ENCODE assay signal across 25 mouse cellular contexts in the genomic region with DNA sequence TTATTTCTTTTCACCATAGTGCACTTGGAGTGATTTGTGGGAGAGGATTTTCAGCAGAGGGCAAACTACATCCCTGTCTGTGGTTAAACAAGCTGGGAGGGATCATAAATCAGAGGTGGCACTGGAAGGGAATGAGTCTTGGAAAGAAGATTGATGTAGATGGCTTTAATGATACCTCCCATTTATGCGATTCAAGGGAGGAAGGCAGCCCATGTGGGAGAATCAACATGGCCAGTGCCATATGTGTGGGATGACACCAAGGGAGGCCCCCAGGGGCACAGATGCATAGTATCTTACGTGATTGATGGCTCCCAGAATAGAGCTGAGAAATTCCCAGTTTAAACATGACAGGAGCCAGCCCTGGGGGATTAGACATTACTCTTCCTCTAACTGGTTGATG. TPM values are rescaled to one million over a fixed set of nuclear protein-coding genes. Genes with fewer than 3 reads are reported as not detected.
DNase-seq lines count a peak whose midpoint lies in the region; ATAC-seq lines count a peak whose summit lies in the region.
"Had no signal": no experiment of that assay in that cellular context is flagged by ENCODE, and none has a peak within 500 bp of the region (broad histone marks: within the 10 kb centered on the region; RNA-seq: fewer than 3 reads in every experiment).

No protein-coding gene starts in this region.

- peak; percentile 87 for ATAC-seq in kidney, embryonic 15.5 days (replicated peaks; ENCODE audit: low FRiP score)
- ATAC-seq in neural tube, embryonic 14.5 days (ENCODE audit: low read depth) = peak; percentile 79; the same call in 1 of the 2 replicates
- ATAC-seq: activated CD4-positive, CD25-positive, alpha-beta regulatory T cell, adult 4 months; inflammation-experienced regulatory T-cells, adult 6 months had no signal

- H3K9me3 ChIP-seq in kidney, embryonic 15.5 days (replicated peaks) = no peaks in the 10 kb centered on the region
- no peaks in the 10 kb centered on the region for H3K9me3 ChIP-seq in neural tube, embryonic 14.5 days (ENCODE audit: control insufficient read depth, low read length)
- H3K9me3 ChIP-seq: embryonic facial prominence, embryonic 12.5 days; forebrain, embryonic 12.5 days; heart, embryonic 10.5 days; limb, embryonic 13.5 days; liver, embryonic 13.5 days; midbrain, embryonic 12.5 days had no signal

- peaks cover 14% of the 10 kb centered on the region for H3K27me3 ChIP-seq in kidney, embryonic 15.5 days
- H3K27me3 ChIP-seq in neural tube, embryonic 14.5 days (ENCODE audit: control insufficient read depth, insufficient read depth, low read length) = no peaks in the 10 kb centered on the region
- H3K27me3 ChIP-seq: embryonic facial prominence, embryonic 12.5 days; forebrain, embryonic 12.5 days; limb, embryonic 13.5 days; liver, embryonic 13.5 days; midbrain, embryonic 12.5 days had no signal

- no peak overlapping the region for H3K4me3 ChIP-seq in kidney, embryonic 15.5 days (replicated peaks)
- no peak overlapping the region for H3K4me3 ChIP-seq in neural tube, embryonic 14.5 days (ENCODE audit: low read depth, low read length)
- H3K4me3 ChIP-seq: embryonic facial prominence, embryonic 12.5 days; forebrain, embryonic 12.5 days; heart, embryonic 10.5 days; limb, embryonic 13.5 days; liver, embryonic 13.5 days; midbrain, embryonic 12.5 days had no signal

- H3K4me2 ChIP-seq in kidney, embryonic 15.5 days = no peak overlapping the region
- no peak overlapping the region for H3K4me2 ChIP-seq in neural tube, embryonic 14.5 days (ENCODE audit: low read depth, low read length)
- H3K4me2 ChIP-seq: embryonic facial prominence, embryonic 12.5 days; forebrain, embryonic 12.5 days; limb, embryonic 13.5 days; liver, embryonic 13.5 days; midbrain, embryonic 12.5 days had no signal

- WGBS in kidney, embryonic 15.5 days = 20% methylated on average over 2 of the region's 2 CpGs
- 19% methylated on average over 2 of the region's 2 CpGs for WGBS in neural tube, embryonic 14.5 days

- no peak overlapping the region for H3K9ac ChIP-seq in kidney, embryonic 15.5 days
- no peak overlapping the region for H3K9ac ChIP-seq in neural tube, embryonic 14.5 days (replicated peaks; ENCODE audit: low read depth, low read length)
- H3K9ac ChIP-seq: embryonic facial prominence, embryonic 12.5 days; forebrain, embryonic 12.5 days; limb, embryonic 13.5 days; liver, embryonic 13.5 days; midbrain, embryonic 12.5 days had no signal

- H3K36me3 ChIP-seq in kidney, embryonic 15.5 days = no peaks in the 10 kb centered on the region
- no peaks in the 10 kb centered on the region for H3K36me3 ChIP-seq in neural tube, embryonic 14.5 days (ENCODE audit: control insufficient read depth, insufficient read depth, low read length)
- H3K36me3 ChIP-seq: embryonic facial prominence, embryonic 12.5 days; forebrain, embryonic 12.5 days; heart, embryonic 10.5 days; limb, embryonic 13.5 days; liver, embryonic 13.5 days; midbrain, embryonic 12.5 days had no signal

- H3K4me1 ChIP-seq in kidney, embryonic 15.5 days = no peaks in the 10 kb centered on the region
- H3K4me1 ChIP-seq in neural tube, embryonic 14.5 days (ENCODE audit: control insufficient read depth, insufficient read depth, low read length) = no peaks in the 10 kb centered on the region
- H3K4me1 ChIP-seq: forebrain, embryonic 12.5 days; heart, embryonic 10.5 days; limb, embryonic 13.5 days; liver, embryonic 13.5 days; midbrain, embryonic 12.5 days had no signal

- DNase-seq in kidney, postnatal 36 days = no peak
- DNase-seq in embryo, embryonic 11 days = peak; percentile 62
- peak; percentile 41 for DNase-seq in gonadal fat pad, adult 2 months (ENCODE audit: low read depth)
- DNase-seq in cerebellum, adult 11-12 months = no peak
- no peak for DNase-seq in right cerebral cortex, postnatal 14 days
- DNase-seq: adrenal gland, adult 8-10 months; cerebellum, adult 8-10 months; cerebellum, postnatal 36 days; heart, postnatal 4 days; kidney, postnatal 10 days; liver, embryonic 13.5 days; lung, adult 2 months; lung, postnatal 14 days; right cerebral cortex, adult 18-20 months; thymus, adult 2 months had no signal

- H3K27ac ChIP-seq in kidney, embryonic 15.5 days = no peak overlapping the region
- H3K27ac ChIP-seq in neural tube, embryonic 14.5 days (ENCODE audit: low read depth, low read length) = no peak overlapping the region
- H3K27ac ChIP-seq: embryonic facial prominence, embryonic 12.5 days; forebrain, embryonic 12.5 days; heart, embryonic 10.5 days; limb, embryonic 13.5 days; liver, embryonic 13.5 days; midbrain, embryonic 12.5 days; stomach, postnatal 0 days had no signal

RNA-seq across cellular contexts. Expression of a gene that starts 48.0 kb away (rescaled TPM):
- polyA plus RNA-seq in kidney, embryonic 15.5 days (2015; fragmentation: Nextera tagmentation; extraction: Ambion mirVana) = 3.5 and 3.7 TPM in 2 replicates
- polyA plus RNA-seq in gonadal fat pad, adult 2 months (2012; rRNA removed) = 0.51 and 0.72 TPM in 2 replicates
- 2.6 and 3.2 TPM in 2 replicates for polyA plus RNA-seq in neural tube, embryonic 14.5 days (2014; fragmentation: Nextera tagmentation; extraction: Ambion mirVana)

Comparison
In these comparisons a context has a peak if more than half of its experiments do, and no peak if none do; other contexts are left out.
1. DNase-seq: peak in embryo, embryonic 11 days (single experiment) and gonadal fat pad, adult 2 months (single experiment); none in kidney, postnatal 36 days (0 of 2), cerebellum, adult 11-12 months (single experiment) and right cerebral cortex, postnatal 14 days (single experiment).